Mouse (Mus musculus) gonadal fat pad, adult 2 months (tissue): ENCODE results near the gene Gm10401. TPM values are rescaled to one million over a fixed set of nuclear protein-coding genes. Genes with fewer than 3 reads are reported as not detected.

Experiments used
- DNase-seq: peaks from one replicate; pipeline ENCODE4 v3.0.0-alpha.2; 2012; ENCODE audit warnings: low read depth
- polyA plus RNA-seq: library from polyadenylated mRNA; depleted of rRNA; stranded (reverse); fragments of >200 nt; gene quantifications from 2 replicates; pipeline ENCODE4 v1.2.3, GENCODE M21; 2012; rRNA removed

Gene Gm10401
- 0.30 TPM in 1 of 2 replicates, not detected in the other for polyA plus RNA-seq

- no peak for DNase-seq
Observed at GRCm38 (mm10) chr5:115098195-115098594, at the start of gene Gm10401. TSS of gene Gm10401 (minus strand) at chr5:115098295.

GRCm38 (mm10) chr5:115147388-115147787 is 49.3 kb upstream of the Gm10401 start:
- no peak for DNase-seq

- DNase-seq, result no peak
Observed at GRCm38 (mm10) chr5:115146747-115147130, 48.6 kb upstream of the Gm10401 start.

GRCm38 (mm10) chr5:115145976-115146746 is 48.1 kb upstream of the Gm10401 start:
- no peak for DNase-seq

GRCm38 (mm10) chr5:115145253-115145968 is 47.3 kb upstream of the Gm10401 start:
- DNase-seq, result no peak

GRCm38 (mm10) chr5:115144471-115144870 is 46.4 kb upstream of the Gm10401 start:
- DNase-seq, result no peak

GRCm38 (mm10) chr5:115143552-115143951 is 45.5 kb upstream of the Gm10401 start:
- no peak for DNase-seq

- no peak for DNase-seq
Observed at GRCm38 (mm10) chr5:115142166-115142697, 44.1 kb upstream of the Gm10401 start.

GRCm38 (mm10) chr5:115140726-115141125 is 42.6 kb upstream of the Gm10401 start:
- no peak for DNase-seq

- no peak for DNase-seq
Observed at GRCm38 (mm10) chr5:115139124-115139523, 41.0 kb upstream of the Gm10401 start.

GRCm38 (mm10) chr5:115134234-115135165 is 36.4 kb upstream of the Gm10401 start, which contains the start of gene Unc119b:
TSS of gene Unc119b (minus strand) at chr5:115134975.
- no peak for DNase-seq

- no peak for DNase-seq
Observed at GRCm38 (mm10) chr5:115133358-115134066, 35.4 kb upstream of the Gm10401 start.

GRCm38 (mm10) chr5:115132465-115132864 is 34.4 kb upstream of the Gm10401 start:
- no peak for DNase-seq

GRCm38 (mm10) chr5:115129328-115129727 is 31.2 kb upstream of the Gm10401 start:
- DNase-seq, result no peak

- no peak for DNase-seq
Observed at GRCm38 (mm10) chr5:115127421-115128179, 29.5 kb upstream of the Gm10401 start.

- DNase-seq, result no peak
Observed at GRCm38 (mm10) chr5:115126578-115127312, 28.6 kb upstream of the Gm10401 start.

GRCm38 (mm10) chr5:115125211-115125871 is 27.2 kb upstream of the Gm10401 start:
- DNase-seq, result no peak

- no peak for DNase-seq
Observed at GRCm38 (mm10) chr5:115124690-115125089, 26.6 kb upstream of the Gm10401 start.

- DNase-seq, result no peak
Observed at GRCm38 (mm10) chr5:115120978-115121377, 22.9 kb upstream of the Gm10401 start.
